In the genomic region with DNA sequence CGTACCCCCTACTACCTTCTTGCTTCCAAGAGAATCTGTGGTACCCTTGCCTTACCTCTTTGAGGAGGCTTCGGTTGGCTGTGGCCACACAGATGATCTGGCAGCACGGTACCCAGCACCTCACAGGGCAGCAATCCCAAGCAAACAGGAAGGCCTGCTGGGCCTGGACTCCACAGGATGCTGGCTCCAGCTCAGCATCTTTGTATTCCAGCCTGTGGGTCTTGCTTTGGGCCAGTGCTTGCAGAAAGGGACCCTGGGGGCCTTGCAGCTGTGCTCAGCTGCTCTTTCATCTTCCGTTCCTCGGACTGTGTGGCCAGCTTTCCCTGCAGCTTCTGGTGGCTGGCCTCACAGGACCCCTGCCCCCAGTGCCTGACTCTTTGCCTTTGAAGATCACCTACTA, we compare ENCODE assay signal across 12 mouse cellular contexts. TPM values are rescaled to one million over a fixed set of nuclear protein-coding genes. Genes with fewer than 3 reads are reported as not detected.
A peak's percentile ranks its signal among the peaks of the same experiment; 100 is the strongest.
DNase-seq lines count a peak whose midpoint lies in the region; ATAC-seq lines count a peak whose summit lies in the region.
"Had no signal": no experiment of that assay in that cellular context is flagged by ENCODE, and none has a peak within 500 bp of the region (broad histone marks: within the 10 kb centered on the region; RNA-seq: fewer than 3 reads in every experiment).

No protein-coding gene starts in this region.

- H3K4me1 ChIP-seq in kidney, embryonic 15.5 days = peaks cover 41% of the 10 kb centered on the region

- H3K4me2 ChIP-seq in kidney, embryonic 15.5 days = no peak overlapping the region

- no peak overlapping the region for H3K9ac ChIP-seq in kidney, embryonic 15.5 days

- DNase-seq in heart, postnatal 4 days = peak; percentile 33
- DNase-seq in heart, adult 9 months (ENCODE audit: low spot score in 2 of 2) = no peak
- peak; percentile 35 to 57 for DNase-seq in right cerebral cortex, postnatal 10 days (ENCODE audit: low spot score in 2 of 2)
- DNase-seq in right cerebral cortex, postnatal 36 days (ENCODE audit: low spot score in 2 of 2) = no peak
- peak; percentile 69 to 70 for DNase-seq in cerebellum, postnatal 36 days
- no peak for DNase-seq in ovary, postnatal 14 days (ENCODE audit: low spot score)
- DNase-seq: adrenal gland, postnatal 10 days; gastrocnemius, postnatal 10 days; kidney, adult 18-20 months; lung, postnatal 14 days had no signal

- no peaks in the 10 kb centered on the region for H3K9me3 ChIP-seq in kidney, embryonic 15.5 days (replicated peaks)

- no peak for ATAC-seq in kidney, embryonic 15.5 days (replicated peaks; ENCODE audit: low FRiP score)

- no peak overlapping the region for H3K27ac ChIP-seq in kidney, embryonic 15.5 days

- WGBS in kidney, embryonic 15.5 days = 47% methylated on average over 5 of the region's 5 CpGs

- no peak overlapping the region for H3K4me3 ChIP-seq in kidney, embryonic 15.5 days (replicated peaks)

- peaks cover 4% of the 10 kb centered on the region; the same call in 1 of the 2 replicates for H3K27me3 ChIP-seq in kidney, embryonic 15.5 days

- peaks cover 22% of the 10 kb centered on the region for H3K36me3 ChIP-seq in kidney, embryonic 15.5 days

RNA-seq across cellular contexts. Expression of a gene that starts 7.0 kb away (rescaled TPM):
- 10 to 100 TPM in 1 of 2 experiments, 1 to 10 TPM in 1; 10.0 to 13.8 TPM for total RNA-seq in heart, postnatal 4 days (2021)
- polyA plus RNA-seq in kidney, embryonic 15.5 days (2015; fragmentation: Nextera tagmentation; extraction: Ambion mirVana) = 6.4 and 6.7 TPM in 2 replicates
- total RNA-seq: common myeloid progenitor, adult 5-6 weeks had no signal

RNA-seq across cellular contexts. Expression of a gene that starts 17.4 kb away (rescaled TPM):
- total RNA-seq in heart, postnatal 4 days (2021) = 10 to 100 TPM; 15.6 to 16.7 TPM
- polyA plus RNA-seq in kidney, embryonic 15.5 days (2015; fragmentation: Nextera tagmentation; extraction: Ambion mirVana) = 116 and 120 TPM in 2 replicates

RNA-seq across cellular contexts. Expression of a gene that starts 17.5 kb away (rescaled TPM):
- total RNA-seq in heart, postnatal 4 days (2021) = 1 to 10 TPM; 3.2 to 4.5 TPM
- polyA plus RNA-seq in kidney, embryonic 15.5 days (2015; fragmentation: Nextera tagmentation; extraction: Ambion mirVana) = 16.3 and 20.1 TPM in 2 replicates

RNA-seq across cellular contexts. Expression of a gene that starts 31.9 kb away (rescaled TPM):
- total RNA-seq in heart, postnatal 4 days (2021) = 100 to 1,000 TPM; 374 TPM
- polyA plus RNA-seq in kidney, embryonic 15.5 days (2015; fragmentation: Nextera tagmentation; extraction: Ambion mirVana) = 187 and 208 TPM in 2 replicates

RNA-seq across cellular contexts. Expression of a gene that starts 32.9 kb away (rescaled TPM):
- total RNA-seq in heart, postnatal 4 days (2021) = 1 to 10 TPM; 1.6 to 1.9 TPM
- polyA plus RNA-seq in kidney, embryonic 15.5 days (2015; fragmentation: Nextera tagmentation; extraction: Ambion mirVana) = 4.6 and 7.4 TPM in 2 replicates
- total RNA-seq: common myeloid progenitor, adult 5-6 weeks had no signal

Comparison
In these comparisons a context has a peak if more than half of its experiments do, and no peak if none do; other contexts are left out.
1. DNase-seq: peak in heart, postnatal 4 days (single experiment), right cerebral cortex, postnatal 10 days (2 of 2) and cerebellum, postnatal 36 days (2 of 2); none in heart, adult 9 months (0 of 2), right cerebral cortex, postnatal 36 days (0 of 2) and ovary, postnatal 14 days (single experiment).